Mouse (Mus musculus) forebrain, embryonic 14.5 days (tissue): ENCODE measurements at regions not wholly inside any gene's neighbourhood (a gene's known extent, or its start where the extent isn't known, plus 50 kb on each side); places are given as distances from the start of the nearest gene placed in this dataset.
"Not testable (repeated sequence)": the region's sequence is repeated elsewhere in the genome, so short reads cannot be mapped to it uniquely, and the experiment has no call there.

Experiments
- ATAC-seq: fragments of 200-750 bp; cut with Nextera tagmentation; 2 replicates; pipeline ENCODE4 v1.8.0; 2017; ENCODE audit warnings: mild to moderate bottlenecking, moderate library complexity
- DNase-seq: peaks from one replicate; pipeline ENCODE4 v3.0.0-alpha.2; 2015; ENCODE audit warnings: low spot score
- H3K27ac ChIP-seq: fragments of 300-500 bp; sonication (generic); 2 replicates; pipeline ENCODE4 v1.5.1; 2014; ENCODE audit warnings: low read depth, mild to moderate bottlenecking, control low read depth, low read length, moderate library complexity
- H3K27me3 ChIP-seq: fragments of 300-500 bp; sonication (generic); replicated peaks from 2 replicates; pipeline ENCODE4 v1.6.1; 2014; ENCODE audit warnings: low read length, control low read depth, mixed read lengths; ENCODE audit not compliant: control insufficient read depth, insufficient read depth
- H3K36me3 ChIP-seq: fragments of 300-500 bp; sonication (generic); 2 replicates; pipeline ENCODE4 v1.6.1; 2014; ENCODE audit warnings: low read length, control low read depth; ENCODE audit not compliant: control insufficient read depth, insufficient read depth
- H3K4me1 ChIP-seq: fragments of 300-500 bp; sonication (generic); 2 replicates; pipeline ENCODE4 v1.6.1; 2014; ENCODE audit warnings: antibody characterized with exemption, low read length, control low read depth; ENCODE audit not compliant: control insufficient read depth, insufficient read depth
- H3K4me2 ChIP-seq: fragments of 300-500 bp; sonication (generic); 2 replicates; pipeline ENCODE4 v1.6.1; 2014; ENCODE audit warnings: mild to moderate bottlenecking, control low read depth, low read length
- H3K4me3 ChIP-seq: fragments of 300-500 bp; sonication (generic); 2 replicates; pipeline ENCODE4 v1.5.1; 2014; ENCODE audit warnings: low read depth, low read length, control low read depth
- H3K9ac ChIP-seq: fragments of 300-500 bp; sonication (generic); 2 replicates; pipeline ENCODE4 v1.6.1; 2014; ENCODE audit warnings: mild to moderate bottlenecking, low read length, control low read depth, moderate library complexity
- H3K9me3 ChIP-seq: fragments of 300-500 bp; sonication (generic); replicated peaks from 2 replicates; pipeline ENCODE4 v1.6.1; 2016; ENCODE audit warnings: low read length, control low read depth, mixed read lengths; ENCODE audit not compliant: control insufficient read depth
- WGBS: fragments of 180-500 bp; shearing (Covaris S2); extraction: QIAGEN DNeasy Blood & Tissue Kit; methylation state at CpG from one replicate; pipeline ENCODE4 v1.1.7; 2014; 5-methylcytosine and 5-hydroxymethylcytosine counted together

- 91% methylated on average over 8 of the region's 8 CpGs for WGBS
Measured at GRCm38 (mm10) chr12:54532062-54532461, 124.3 kb downstream of the Sptssa start.

DNA sequence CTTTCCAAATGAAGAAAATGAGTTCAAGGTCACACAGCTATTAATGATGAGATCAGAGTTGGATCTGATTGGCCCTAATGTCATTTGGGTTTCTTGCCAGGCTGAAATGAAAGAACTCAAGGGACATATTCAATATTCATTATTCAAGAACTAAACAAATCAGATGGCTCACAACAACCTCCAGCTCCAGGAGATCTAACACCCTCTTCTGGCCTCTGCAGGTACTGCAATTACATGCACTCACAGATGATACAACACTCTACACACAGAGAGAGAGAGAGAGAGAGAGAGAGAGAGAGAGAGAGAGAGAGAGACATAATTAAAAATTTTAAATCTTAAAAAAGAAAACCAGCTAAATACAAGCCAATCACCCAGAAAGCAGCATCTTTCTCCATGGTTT is 128.3 kb downstream of the Sptssa start:
- Histone ChIP-seq H3K27me3 (no peaks in the 10 kb centered on the region), H3K9me3 (no peaks in the 10 kb centered on the region), H3K9ac (no peak overlapping the region), H3K27ac (no peak overlapping the region), H3K4me2 (no peak overlapping the region), H3K4me3 (no peak overlapping the region), H3K36me3 (no peaks in the 10 kb centered on the region), H3K4me1 (no peaks in the 10 kb centered on the region)
- ATAC-seq (no peak), DNase-seq (no peak)

More at GRCm38 (mm10) chr12:54532062-54532461, 124.3 kb downstream of the Sptssa start:
- no peaks in the 10 kb centered on the region for H3K9me3 ChIP-seq
- peaks cover 3% of the 10 kb centered on the region; the same call in 1 of the 2 replicates for H3K4me1 ChIP-seq
- H3K9ac ChIP-seq = no peak overlapping the region
- H3K27ac ChIP-seq = no peak overlapping the region
- DNase-seq = no peak
- H3K27me3 ChIP-seq = no peaks in the 10 kb centered on the region
- H3K4me3 ChIP-seq = no peak overlapping the region
- H3K36me3 ChIP-seq = no peaks in the 10 kb centered on the region
- ATAC-seq = no peak
- no peak overlapping the region for H3K4me2 ChIP-seq

DNA sequence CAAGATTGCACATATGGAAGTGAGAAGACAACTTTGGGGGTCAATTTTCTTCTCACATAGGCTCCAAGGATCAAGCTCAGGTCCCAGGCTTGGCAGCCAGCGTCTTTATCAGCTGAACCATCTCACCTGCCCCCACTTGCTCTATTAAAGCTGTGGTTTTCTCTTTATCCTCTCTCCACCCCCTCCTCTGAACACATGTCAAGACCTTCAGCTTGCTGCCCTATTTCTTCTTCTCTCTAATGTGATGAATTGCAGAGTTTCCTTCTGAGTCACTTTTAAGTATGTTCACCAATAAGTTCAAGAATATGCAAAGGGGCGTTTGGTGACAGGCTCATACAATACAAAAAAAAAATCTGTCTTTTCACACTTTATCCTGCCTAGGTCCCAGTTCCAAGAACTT is 128.8 kb downstream of the Sptssa start:
- no peaks in the 10 kb centered on the region for H3K27me3 ChIP-seq
- no peak overlapping the region for H3K4me3 ChIP-seq
- H3K27ac ChIP-seq = no peak overlapping the region
- H3K9ac ChIP-seq = no peak overlapping the region
- DNase-seq = no peak
- no peaks in the 10 kb centered on the region for H3K9me3 ChIP-seq
- no peaks in the 10 kb centered on the region for H3K4me1 ChIP-seq
- 81% methylated on average over 2 of the region's 2 CpGs for WGBS
- no peak for ATAC-seq
- H3K4me2 ChIP-seq = no peak overlapping the region
- no peaks in the 10 kb centered on the region for H3K36me3 ChIP-seq

- peak; percentile 31 for DNase-seq
- no peaks in the 10 kb centered on the region for H3K27me3 ChIP-seq
- 52% methylated on average over 4 of the region's 4 CpGs for WGBS
Measured at GRCm38 (mm10) chr12:54520406-54520805, 136.0 kb downstream of the Sptssa start.

GRCm38 (mm10) chr12:54519370-54519769 is 137.0 kb downstream of the Sptssa start:
- WGBS = 88% methylated on average over 3 of the region's 3 CpGs
- no peak for ATAC-seq

More at GRCm38 (mm10) chr12:54520406-54520805, 136.0 kb downstream of the Sptssa start:
- H3K9me3 ChIP-seq = no peaks in the 10 kb centered on the region
- ATAC-seq = no peak
- H3K9ac ChIP-seq = no peak overlapping the region
- no peak overlapping the region for H3K4me3 ChIP-seq
- no peaks in the 10 kb centered on the region for H3K4me1 ChIP-seq
- no peak overlapping the region for H3K4me2 ChIP-seq
- H3K36me3 ChIP-seq = no peaks in the 10 kb centered on the region
- H3K27ac ChIP-seq = no peak overlapping the region

GRCm38 (mm10) chr12:54517265-54517664 is 139.1 kb downstream of the Sptssa start:
- DNase-seq (no peak), ATAC-seq (no peak)
- Histone ChIP-seq H3K27me3 (no peaks in the 10 kb centered on the region), H3K9ac (no peak overlapping the region), H3K27ac (no peak overlapping the region), H3K4me2 (no peak overlapping the region), H3K9me3 (no peaks in the 10 kb centered on the region), H3K36me3 (no peaks in the 10 kb centered on the region), H3K4me3 (no peak overlapping the region), H3K4me1 (no peaks in the 10 kb centered on the region)
- WGBS = 83% methylated on average over 3 of the region's 3 CpGs

More at GRCm38 (mm10) chr12:54519370-54519769, 137.0 kb downstream of the Sptssa start:
- Histone ChIP-seq H3K36me3 (no peaks in the 10 kb centered on the region), H3K27ac (no peak overlapping the region), H3K9ac (no peak overlapping the region), H3K9me3 (no peaks in the 10 kb centered on the region), H3K27me3 (no peaks in the 10 kb centered on the region), H3K4me2 (no peak overlapping the region), H3K4me3 (no peak overlapping the region), H3K4me1 (no peaks in the 10 kb centered on the region)
- DNase-seq = no peak

GRCm38 (mm10) chr12:54516463-54516862 is 139.9 kb downstream of the Sptssa start:
- H3K9me3 ChIP-seq = no peaks in the 10 kb centered on the region
- no peaks in the 10 kb centered on the region for H3K27me3 ChIP-seq
- no peak overlapping the region for H3K4me2 ChIP-seq
- no peak overlapping the region for H3K4me3 ChIP-seq
- DNase-seq (no peak), ATAC-seq (no peak)
- no peaks in the 10 kb centered on the region for H3K36me3 ChIP-seq
- no peaks in the 10 kb centered on the region for H3K4me1 ChIP-seq
- 84% methylated on average over 3 of the region's 3 CpGs for WGBS
- no peak overlapping the region for H3K9ac ChIP-seq
- H3K27ac ChIP-seq = no peak overlapping the region

DNA sequence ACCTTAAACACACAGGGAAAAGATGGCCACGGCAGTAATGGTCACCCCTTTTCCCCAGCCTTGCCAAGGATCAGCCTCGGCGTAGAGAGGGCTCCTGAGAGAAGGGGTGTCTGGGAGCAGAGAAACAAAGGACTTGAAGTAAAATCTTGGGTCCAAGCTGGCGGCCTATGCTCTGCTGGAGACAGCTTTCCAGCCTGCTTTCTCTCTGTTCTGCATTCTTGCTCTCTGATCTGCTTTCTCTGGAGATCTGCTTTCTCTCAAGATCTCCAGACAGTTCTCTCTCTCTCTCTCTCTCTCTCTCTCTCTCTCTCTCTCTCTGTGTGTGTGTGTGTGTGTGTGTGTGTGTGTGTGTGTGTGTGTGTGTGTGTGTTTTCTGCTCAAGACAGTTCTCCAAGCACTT is 140.3 kb downstream of the Sptssa start:
- not testable (repeated sequence) for H3K4me1 ChIP-seq, H3K9ac ChIP-seq, H3K4me2 ChIP-seq, ATAC-seq, H3K36me3 ChIP-seq, H3K4me3 ChIP-seq, H3K9me3 ChIP-seq, H3K27me3 ChIP-seq, H3K27ac ChIP-seq, DNase-seq
- WGBS = 56% methylated on average over 4 of the region's 4 CpGs

DNA sequence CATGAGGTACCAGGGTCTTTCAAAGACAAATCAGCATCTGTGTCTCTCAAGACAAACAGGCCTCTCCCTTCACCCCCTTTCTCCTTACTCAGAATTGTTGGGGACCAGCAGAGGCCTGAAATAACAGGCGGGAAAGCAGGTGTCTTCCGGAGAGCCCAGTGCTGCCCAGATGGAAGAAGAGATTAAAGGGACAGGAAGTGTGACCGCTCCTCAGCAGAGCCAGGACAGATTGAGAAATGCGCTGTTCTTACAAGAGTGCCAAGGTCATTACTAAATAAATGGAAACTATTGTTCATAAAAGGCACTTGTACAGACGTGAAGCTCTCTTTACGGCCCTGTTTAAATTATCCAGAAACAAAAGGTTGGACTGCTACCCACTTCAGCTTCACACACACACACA is 146.5 kb downstream of the Sptssa start:
- Histone ChIP-seq H3K9ac (no peak overlapping the region), H3K4me1 (no peaks in the 10 kb centered on the region), H3K9me3 (no peaks in the 10 kb centered on the region), H3K4me2 (no peak overlapping the region), H3K27me3 (no peaks in the 10 kb centered on the region), H3K4me3 (no peak overlapping the region), H3K36me3 (no peaks in the 10 kb centered on the region), H3K27ac (no peak overlapping the region)
- 59% methylated on average over 6 of the region's 6 CpGs for WGBS
- ATAC-seq (no peak), DNase-seq (peak; percentile 19)
